Mouse (Mus musculus) liver, adult 2 months (tissue): ENCODE results near the gene Acox2.

Experiments
- CTCF ChIP-seq: fragments of 200-500 bp; IDR thresholded peaks from 2 replicates; pipeline ENCODE4 v1.5.1; 2011; ENCODE audit warnings: low read depth, low read length, control low read depth
- POLR2A ChIP-seq: fragments of 200-500 bp; IDR thresholded peaks from 2 replicates; pipeline ENCODE4 v1.6.1; 2011; ENCODE audit warnings: low read length, control low read depth; ENCODE audit not compliant: insufficient read depth; ENCODE audit errors: extremely low read depth

DNA sequence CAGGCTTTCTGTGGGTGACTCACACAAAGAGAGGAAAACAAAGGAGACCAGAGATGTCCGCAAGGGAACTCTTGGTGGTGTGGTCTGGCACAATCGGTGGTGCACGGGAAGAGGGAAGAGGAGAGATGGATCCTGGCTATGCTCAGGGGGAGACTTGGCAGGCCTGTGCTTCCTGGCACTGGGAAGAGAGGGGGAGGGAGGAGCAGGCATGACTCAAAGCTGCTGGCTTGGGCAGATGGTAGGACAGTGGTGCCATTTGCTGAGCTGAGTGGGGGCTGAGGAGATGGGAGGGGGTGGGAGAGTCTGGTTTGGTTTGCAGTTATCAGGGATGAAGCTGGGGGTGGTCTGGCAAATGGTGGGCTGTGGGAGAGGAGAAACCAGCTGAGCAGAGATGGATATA, 50.3 kb downstream of the Acox2 start:
- TF ChIP-seq POLR2A (no peak), CTCF (no peak)
